15 mouse cellular contexts compared by ENCODE assay signal in the genomic region with DNA sequence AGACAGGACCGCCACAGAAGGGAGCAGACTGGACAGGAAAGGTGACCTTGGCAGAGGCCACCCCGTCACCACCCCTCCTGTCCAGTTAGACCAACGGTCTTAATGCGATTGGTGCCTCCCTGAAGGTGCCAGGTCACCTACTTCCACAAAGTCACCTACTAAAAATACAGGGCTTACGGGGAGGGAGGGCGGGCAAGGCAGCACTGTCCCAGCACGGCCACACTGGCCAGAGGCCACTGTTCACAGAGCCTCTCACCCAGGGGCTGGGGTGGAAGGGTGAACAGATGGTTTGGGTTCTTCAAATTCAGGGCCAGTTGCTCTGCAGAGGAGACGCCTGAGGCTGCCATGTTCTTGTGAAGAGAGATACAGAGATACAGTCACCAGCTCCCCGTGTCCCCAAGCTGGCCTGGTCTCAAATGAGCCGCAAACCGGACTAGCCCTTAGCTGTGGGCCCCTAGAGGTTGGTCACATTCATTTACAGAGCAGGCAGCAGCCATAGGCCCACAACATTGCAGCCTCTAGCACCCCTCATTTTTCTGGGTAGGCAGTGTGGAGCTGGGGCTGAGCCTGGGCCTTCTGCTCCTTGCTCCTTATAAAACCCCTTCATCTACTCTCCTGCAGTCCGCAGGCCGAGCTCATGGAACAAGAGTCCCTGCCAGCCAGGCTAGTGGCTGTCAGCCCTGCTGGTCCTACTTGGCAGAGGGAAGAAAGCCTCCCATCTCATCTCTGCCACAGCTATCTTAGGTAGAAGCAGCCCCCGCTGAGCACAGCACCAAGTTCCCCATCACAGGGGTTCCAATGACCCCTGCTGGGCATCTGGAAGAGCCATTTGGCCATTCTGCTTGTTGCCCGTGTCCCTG. TPM values are rescaled to one million over a fixed set of nuclear protein-coding genes. Genes with fewer than 3 reads are reported as not detected.
DNase-seq lines count a peak whose midpoint lies in the region; ATAC-seq and TF ChIP-seq lines count a peak whose summit lies in the region.
"Had no signal": no experiment of that assay in that cellular context is flagged by ENCODE, and none has a peak within 500 bp of the region (broad histone marks: within the 10 kb centered on the region; RNA-seq: fewer than 3 reads in every experiment).

No protein-coding gene starts in this region.

- H3K4me1 ChIP-seq in stomach, embryonic 16.5 days (ENCODE audit: control insufficient read depth, insufficient read depth, low read length): peaks cover 13% of the 10 kb centered on the region
- peaks cover 8% of the 10 kb centered on the region; the same call in 1 of the 2 replicates for H3K4me1 ChIP-seq in stomach, postnatal 0 days (replicated peaks; ENCODE audit: control insufficient read depth, insufficient read depth)
- peaks cover 36% of the 10 kb centered on the region for H3K4me1 ChIP-seq in heart, embryonic 12.5 days (replicated peaks)
- no peaks in the 10 kb centered on the region for H3K4me1 ChIP-seq in midbrain, postnatal 0 days (ENCODE audit: insufficient read depth, low read length)
- H3K4me1 ChIP-seq: midbrain, embryonic 12.5 days; neural tube, embryonic 12.5 days had no signal

- H3K27me3 ChIP-seq in stomach, embryonic 16.5 days (ENCODE audit: control insufficient read depth, insufficient read depth, low read length): no peaks in the 10 kb centered on the region
- no peaks in the 10 kb centered on the region for H3K27me3 ChIP-seq in stomach, postnatal 0 days (ENCODE audit: control insufficient read depth, insufficient read depth, low read length)
- H3K27me3 ChIP-seq in heart, embryonic 12.5 days (replicated peaks): no peaks in the 10 kb centered on the region
- no peaks in the 10 kb centered on the region for H3K27me3 ChIP-seq in midbrain, postnatal 0 days (ENCODE audit: insufficient read depth, low read length)
- H3K27me3 ChIP-seq: embryonic facial prominence, embryonic 13.5 days; forebrain, embryonic 15.5 days; midbrain, embryonic 12.5 days; neural tube, embryonic 12.5 days had no signal

- no peak for ATAC-seq in stomach, embryonic 16.5 days (ENCODE audit: insufficient read depth, low FRiP score)
- no peak for ATAC-seq in stomach, postnatal 0 days (ENCODE audit: low FRiP score, low TSS enrichment)
- ATAC-seq in heart, embryonic 12.5 days (ENCODE audit: insufficient number of reproducible peaks, low FRiP score): 0 out of 2 replicates have a peak, but pooled peaks have one; percentile 29
- ATAC-seq in midbrain, postnatal 0 days (ENCODE audit: low FRiP score): no peak
- ATAC-seq: forebrain, embryonic 15.5 days had no signal

- no peaks in the 10 kb centered on the region for H3K36me3 ChIP-seq in stomach, embryonic 16.5 days (ENCODE audit: control insufficient read depth, insufficient read depth, low read length)
- H3K36me3 ChIP-seq in stomach, postnatal 0 days (ENCODE audit: control insufficient read depth, insufficient read depth, low read length): no peaks in the 10 kb centered on the region; the same call in 1 of the 2 replicates
- no peaks in the 10 kb centered on the region for H3K36me3 ChIP-seq in heart, embryonic 12.5 days
- peaks cover 12% of the 10 kb centered on the region; the same call in 1 of the 2 replicates for H3K36me3 ChIP-seq in midbrain, postnatal 0 days (ENCODE audit: insufficient read depth, low read length)
- H3K36me3 ChIP-seq: forebrain, embryonic 15.5 days had no signal

- H3K9ac ChIP-seq in stomach, embryonic 16.5 days (ENCODE audit: low read length): no peak overlapping the region
- H3K9ac ChIP-seq in stomach, postnatal 0 days (ENCODE audit: low read length): no peak overlapping the region
- 0 out of 2 replicates have a peak overlapping the region, but pooled peaks have one; percentile 49 for H3K9ac ChIP-seq in heart, embryonic 12.5 days
- H3K9ac ChIP-seq in midbrain, postnatal 0 days (replicated peaks; ENCODE audit: low read length, poor library complexity, severe bottlenecking): no peak overlapping the region
- H3K9ac ChIP-seq: embryonic facial prominence, embryonic 13.5 days; forebrain, embryonic 15.5 days; neural tube, embryonic 12.5 days had no signal

- H3K27ac ChIP-seq in stomach, embryonic 16.5 days (ENCODE audit: low read length): peak overlapping the region; percentile 25; the same call in 1 of the 2 replicates
- H3K27ac ChIP-seq in stomach, postnatal 0 days (replicated peaks): no peak overlapping the region
- H3K27ac ChIP-seq in heart, embryonic 12.5 days (ENCODE audit: poor library complexity, severe bottlenecking): peak overlapping the region; percentile 11; the same call in 1 of the 2 replicates
- no peak overlapping the region for H3K27ac ChIP-seq in midbrain, postnatal 0 days (ENCODE audit: low read depth, low read length)
- H3K27ac ChIP-seq: embryonic facial prominence, embryonic 13.5 days; forebrain, embryonic 15.5 days; midbrain, embryonic 12.5 days; neural tube, embryonic 12.5 days had no signal

- 84% methylated on average over 15 of the region's 15 CpGs for WGBS in stomach, embryonic 16.5 days
- WGBS in stomach, postnatal 0 days: 88% methylated on average over 15 of the region's 15 CpGs
- WGBS in heart, embryonic 12.5 days: 66% methylated on average over 15 of the region's 15 CpGs
- 87% methylated on average over 15 of the region's 15 CpGs for WGBS in midbrain, postnatal 0 days

- no peak overlapping the region for H3K4me2 ChIP-seq in stomach, embryonic 16.5 days (ENCODE audit: low read depth, low read length)
- no peak overlapping the region for H3K4me2 ChIP-seq in stomach, postnatal 0 days (replicated peaks; ENCODE audit: low read depth)
- H3K4me2 ChIP-seq in heart, embryonic 12.5 days: no peak overlapping the region
- H3K4me2 ChIP-seq in midbrain, postnatal 0 days (ENCODE audit: low read depth, low read length, poor library complexity, severe bottlenecking): no peak overlapping the region
- H3K4me2 ChIP-seq: embryonic facial prominence, embryonic 13.5 days; forebrain, embryonic 15.5 days; midbrain, embryonic 12.5 days; neural tube, embryonic 12.5 days had no signal

- TF ChIP-seq EP300 in stomach, postnatal 0 days (optimal IDR thresholded peaks at IDR 0.05): no peak

- no peak overlapping the region for H3K4me3 ChIP-seq in stomach, embryonic 16.5 days (replicated peaks; ENCODE audit: low read length)
- H3K4me3 ChIP-seq in stomach, postnatal 0 days (ENCODE audit: low read depth, low read length): no peak overlapping the region
- H3K4me3 ChIP-seq in heart, embryonic 12.5 days: no peak overlapping the region
- no peak overlapping the region for H3K4me3 ChIP-seq in midbrain, postnatal 0 days (ENCODE audit: low read depth, low read length)
- H3K4me3 ChIP-seq: embryonic facial prominence, embryonic 13.5 days; forebrain, embryonic 15.5 days; midbrain, embryonic 12.5 days; neural tube, embryonic 12.5 days had no signal

- TF ChIP-seq CTCF in stomach, postnatal 0 days (IDR thresholded peaks at IDR 0.05; ENCODE audit: low read depth): no peak
- no peak for TF ChIP-seq CTCF in midbrain, postnatal 0 days (IDR thresholded peaks at IDR 0.05)

- H3K9me3 ChIP-seq in stomach, embryonic 16.5 days (replicated peaks; ENCODE audit: control insufficient read depth, low read length): no peaks in the 10 kb centered on the region
- no peaks in the 10 kb centered on the region for H3K9me3 ChIP-seq in stomach, postnatal 0 days (ENCODE audit: control insufficient read depth, low read length)
- H3K9me3 ChIP-seq in heart, embryonic 12.5 days (replicated peaks): no peaks in the 10 kb centered on the region
- H3K9me3 ChIP-seq in midbrain, postnatal 0 days (ENCODE audit: low read length): no peaks in the 10 kb centered on the region
- H3K9me3 ChIP-seq: embryonic facial prominence, embryonic 13.5 days; forebrain, embryonic 15.5 days; midbrain, embryonic 12.5 days; neural tube, embryonic 12.5 days had no signal

- peak; percentile 38 to 40 for DNase-seq in heart, adult 9 months (ENCODE audit: low spot score in 2 of 2)
- no peak for DNase-seq in heart, adult 8-10 months (ENCODE audit: low spot score)
- DNase-seq in stomach, postnatal 0 days (ENCODE audit: low spot score): no peak
- DNase-seq in midbrain, postnatal 0 days (ENCODE audit: low spot score): no peak
- DNase-seq in embryo, embryonic 10 days (ENCODE audit: low spot score): no peak
- DNase-seq: liver; lung, postnatal 10 days; right cerebral cortex, adult 18-20 months; thymus, postnatal 25 days had no signal

RNA-seq across cellular contexts. Expression of a gene that starts 35.8 kb away (rescaled TPM):
- total RNA-seq in heart, adult 8-10 months (2022): 100 to 1,000 TPM; 206 to 254 (median 219) TPM
- polyA plus RNA-seq in stomach, embryonic 16.5 days (2015; fragmentation: Nextera tagmentation; extraction: Ambion mirVana): 24.9 and 26.7 TPM in 2 replicates
- polyA plus RNA-seq in stomach, postnatal 0 days (2015; fragmentation: Nextera tagmentation; extraction: Ambion mirVana): 69.9 and 71.5 TPM in 2 replicates
- polyA plus RNA-seq in heart, embryonic 12.5 days (2016; fragmentation: Nextera tagmentation; extraction: Ambion mirVana): 46.1 and 48.7 TPM in 2 replicates
- total RNA-seq in midbrain, postnatal 0 days (2014; rRNA removed): 106 and 137 TPM in 2 replicates
- polyA plus RNA-seq in midbrain, postnatal 0 days (2015; fragmentation: Nextera tagmentation; extraction: Ambion mirVana): 91.7 and 96.8 TPM in 2 replicates

Comparison
In these comparisons a context has a peak if more than half of its experiments do, and no peak if none do; other contexts are left out.
1. DNase-seq: peak in heart, adult 9 months (2 of 2); none in heart, adult 8-10 months (single experiment), stomach, postnatal 0 days (single experiment), midbrain, postnatal 0 days (single experiment) and embryo, embryonic 10 days (single experiment).
2. H3K27ac ChIP-seq: peak in stomach, embryonic 16.5 days (single experiment) and heart, embryonic 12.5 days (single experiment); none in stomach, postnatal 0 days (single experiment) and midbrain, postnatal 0 days (single experiment).